ENCODE assay signal across 21 mouse cellular contexts in the genomic region with DNA sequence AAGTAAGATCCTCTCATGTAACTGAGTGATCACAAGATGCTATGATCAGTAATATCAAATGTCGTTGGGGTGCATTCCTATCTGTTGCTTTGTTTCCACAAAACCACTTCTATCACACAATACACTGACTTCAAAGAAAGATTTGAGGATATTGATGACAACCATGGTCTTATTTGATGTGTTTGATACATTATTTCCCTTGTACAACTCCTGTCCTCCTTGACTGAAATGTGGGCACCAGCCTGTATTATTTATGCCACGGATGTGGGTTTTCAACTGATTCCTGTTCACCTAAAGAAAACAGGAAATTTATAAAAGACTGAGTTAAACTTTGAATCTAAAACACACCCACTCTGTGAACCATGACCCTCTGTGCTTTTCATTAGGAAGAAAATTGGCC.
DNase-seq lines count a peak whose midpoint lies in the region; ATAC-seq lines count a peak whose summit lies in the region.
"Had no signal": no experiment of that assay in that cellular context is flagged by ENCODE, and none has a peak within 500 bp of the region (broad histone marks: within the 10 kb centered on the region; RNA-seq: fewer than 3 reads in every experiment).

No protein-coding gene starts in this region.

- peak; percentile 24 for DNase-seq in T-cell, adult 2 months (ENCODE audit: low spot score)
- DNase-seq in thymus, postnatal 14 days, result no peak
- DNase-seq in kidney, postnatal 10 days, result no peak
- no peak for DNase-seq in embryo, embryonic 9.5 days (ENCODE audit: extremely low spot score)
- DNase-seq: adrenal gland, adult 2 months; adrenal gland, postnatal 14 days; B cell, adult 2 months; cerebellum, adult 11 months; cerebellum, adult 2 months; cerebellum, postnatal 10 days; cerebellum, postnatal 36 days; forebrain, postnatal 0 days; gastrocnemius, adult 2 months; gastrocnemius, postnatal 14 days; heart, adult 11 months had no signal

- peak; percentile 61 to 77 for ATAC-seq in hematopoietic stem cell, adult 5-6 weeks (replicated peaks in 1 of 2; ENCODE audit: insufficient read depth in 1 of 2, low FRiP score in 2 of 2, low TSS enrichment in 1 of 2, low read depth in 1 of 2, poor library complexity in 2 of 2, severe bottlenecking in 2 of 2)
- peak; percentile 37 for ATAC-seq in megakaryocyte progenitor cell, adult 5-6 weeks (replicated peaks; ENCODE audit: poor library complexity)
- ATAC-seq: CD4-positive, CD25-positive, alpha-beta regulatory T cell, adult 4 months; forebrain, embryonic 14.5 days; forebrain, postnatal 0 days; hindbrain, embryonic 16.5 days; intestine, postnatal 0 days had no signal
